8 mouse cellular contexts compared by ENCODE assay signal in the genomic region with DNA sequence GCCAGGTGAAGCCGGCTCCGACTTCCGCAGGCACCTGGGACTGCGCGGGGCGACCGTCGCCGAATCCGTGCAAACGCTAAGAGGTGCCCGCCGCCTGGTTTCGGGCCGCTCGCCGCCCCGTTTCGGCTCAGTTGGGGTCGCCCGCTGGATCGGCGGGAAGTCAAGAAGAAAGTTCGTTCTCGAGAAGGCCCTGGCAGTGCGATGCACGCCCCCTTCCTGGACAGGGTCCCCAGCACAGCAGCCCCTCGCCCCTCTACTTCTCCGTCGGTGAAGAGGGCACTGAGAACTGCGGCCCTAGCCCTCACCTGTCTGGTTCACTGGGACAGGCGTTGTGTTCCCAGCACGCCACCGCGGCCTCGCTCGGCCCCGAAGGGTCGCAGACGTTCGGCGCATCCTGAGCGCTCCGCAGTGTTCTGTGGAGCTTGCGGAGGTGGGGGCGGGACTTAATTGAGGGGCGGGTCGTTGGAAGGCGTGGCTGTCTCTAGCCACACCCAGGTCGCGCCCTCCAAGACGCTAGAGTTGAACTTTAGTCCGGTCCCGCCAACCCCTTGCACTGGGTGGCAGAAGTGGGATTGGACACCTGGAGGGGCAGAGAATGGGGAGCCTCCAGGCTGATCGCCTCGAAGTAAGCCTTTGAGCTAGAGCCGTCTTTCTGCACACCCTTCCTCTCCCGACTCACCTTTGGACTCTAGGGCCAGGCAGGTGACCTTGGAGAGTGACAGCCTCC. TPM values are rescaled to one million over a fixed set of nuclear protein-coding genes. Genes with fewer than 3 reads are reported as not detected.
DNase-seq lines count a peak whose midpoint lies in the region; ATAC-seq lines count a peak whose summit lies in the region.

No protein-coding gene starts in this region.

- H3K4me1 ChIP-seq in heart, embryonic 14.5 days (ENCODE audit: control insufficient read depth in 2 of 2, insufficient read depth in 2 of 2, low read length in 2 of 2): peaks cover 14 to 16% of the 10 kb centered on the region in 2 experiments

- peak overlapping the region; percentile 51 for H3K9ac ChIP-seq in heart, embryonic 14.5 days (ENCODE audit: low read length)

- H3K9me3 ChIP-seq in heart, embryonic 14.5 days (ENCODE audit: control insufficient read depth, low read length): no peaks in the 10 kb centered on the region

- DNase-seq in CD8-positive naive resting alpha-beta T cell, adult 2 months (ENCODE audit: low read depth in 2 of 2, low spot score in 2 of 2): peak; percentile 41 to 57
- DNase-seq in adrenal gland, postnatal 36 days: peak; percentile 15 to 46
- peak; percentile 81 for DNase-seq in kidney, postnatal 14 days
- DNase-seq in spleen, postnatal 14 days (ENCODE audit: low spot score in 2 of 2): peak; percentile 30 to 43
- no peak for DNase-seq in cerebellum, postnatal 4 days (ENCODE audit: low spot score in 2 of 2)
- no peak for DNase-seq in urinary bladder, postnatal 4 days (ENCODE audit: low spot score in 2 of 2)

- ATAC-seq in heart, embryonic 14.5 days (ENCODE audit: insufficient number of reproducible peaks, insufficient read depth, low FRiP score, low read depth): 0 out of 2 replicates have a peak, but pooled peaks have one; percentile 40
- peak; percentile 77 for ATAC-seq in megakaryocyte-erythroid progenitor cell, adult 5-6 weeks (replicated peaks; ENCODE audit: low FRiP score, low TSS enrichment, poor library complexity, severe bottlenecking)

- peak overlapping the region; percentile 70 for H3K4me2 ChIP-seq in heart, embryonic 14.5 days (ENCODE audit: low read length)

- H3K27ac ChIP-seq in heart, embryonic 14.5 days (replicated peaks in 1 of 2; ENCODE audit: control insufficient read depth in 1 of 2, insufficient read depth in 1 of 2, low read depth in 2 of 2, low read length in 2 of 2): no peak overlapping the region

- no peaks in the 10 kb centered on the region for H3K36me3 ChIP-seq in heart, embryonic 14.5 days (ENCODE audit: control insufficient read depth, insufficient read depth, low read length)

- 2% methylated on average over 58 of the region's 58 CpGs for WGBS in heart, embryonic 14.5 days

- peaks cover 25% of the 10 kb centered on the region for H3K27me3 ChIP-seq in heart, embryonic 14.5 days (ENCODE audit: control insufficient read depth, insufficient read depth, low read length)

- peak overlapping the region; percentile 38 to 41 for H3K4me3 ChIP-seq in heart, embryonic 14.5 days (ENCODE audit: control insufficient read depth in 1 of 2, insufficient read depth in 1 of 2, low read depth in 1 of 2, low read length in 2 of 2)

RNA-seq across cellular contexts. Expression of a gene that starts 0.6 kb away (rescaled TPM):
- 10 to 100 TPM in 1 of 2 experiments, 1 to 10 TPM in 1; 1.2 to 36.5 TPM for total RNA-seq in adrenal gland, postnatal 36 days (2021)
- 1.9 and 2.5 TPM in 2 replicates for polyA plus RNA-seq in heart, embryonic 14.5 days (2014; fragmentation: Nextera tagmentation; extraction: Ambion mirVana)
- 0.70 and 3.1 TPM in 2 replicates for total RNA-seq in megakaryocyte-erythroid progenitor cell, adult 5-6 weeks (2014; fragmentation: Nextera tagmentation)
- 1.6 TPM in 1 of 2 replicates, not detected in the other for total RNA-seq in megakaryocyte-erythroid progenitor cell, adult 5-6 weeks (2017)

RNA-seq across cellular contexts. Expression of a gene that starts 32.1 kb away (rescaled TPM):
- total RNA-seq in adrenal gland, postnatal 36 days (2021): 10 to 100 TPM; 70.5 to 73.8 TPM
- 114 and 126 TPM in 2 replicates for polyA plus RNA-seq in heart, embryonic 14.5 days (2014; fragmentation: Nextera tagmentation; extraction: Ambion mirVana)
- 6.7 and 25.3 TPM in 2 replicates for total RNA-seq in megakaryocyte-erythroid progenitor cell, adult 5-6 weeks (2014; fragmentation: Nextera tagmentation)
- total RNA-seq in megakaryocyte-erythroid progenitor cell, adult 5-6 weeks (2017): 11.8 and 16.6 TPM in 2 replicates

Comparison
In these comparisons a context has a peak if more than half of its experiments do, and no peak if none do; other contexts are left out.
1. DNase-seq: peak in CD8-positive naive resting alpha-beta T cell, adult 2 months (2 of 2), adrenal gland, postnatal 36 days (2 of 2), kidney, postnatal 14 days (single experiment) and spleen, postnatal 14 days (2 of 2); none in cerebellum, postnatal 4 days (0 of 2) and urinary bladder, postnatal 4 days (0 of 2).